Mouse (Mus musculus): ENCODE data around the gene Gm10272.

DNA sequence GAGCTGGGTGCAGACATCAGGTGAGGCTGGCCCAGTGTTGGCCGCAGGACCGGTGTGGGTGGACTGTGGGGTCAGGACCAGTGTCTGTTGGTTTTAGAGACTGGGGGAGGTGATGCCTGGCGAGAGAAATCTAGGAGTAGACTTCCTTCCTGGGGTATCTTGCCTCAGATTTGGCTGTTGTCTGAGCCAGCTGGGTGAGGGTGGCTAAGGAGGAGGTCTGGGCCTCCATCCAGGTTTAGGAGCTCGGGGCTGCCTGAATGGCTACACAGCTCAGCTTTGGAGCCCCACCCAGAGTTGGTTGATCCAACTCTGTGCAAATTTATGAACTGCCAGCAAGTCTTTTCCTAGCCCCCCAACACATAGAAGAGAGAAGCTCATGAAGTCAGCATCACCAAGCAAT is 39.0 kb upstream of the Gm10272 start:
- TF ChIP-seq POLR2A (IDR thresholded peaks at IDR 0.05; ENCODE audit: low read depth, low read length) (no peak), CTCF (IDR thresholded peaks at IDR 0.05; ENCODE audit: extremely low read depth, insufficient read depth, insufficient read length, insufficient replicate concordance) (no peak)
